Mouse (Mus musculus) liver, adult 2 months (tissue): ENCODE results near the gene Herc6. TPM values are rescaled to one million over a fixed set of nuclear protein-coding genes. Genes with fewer than 3 reads are reported as not detected.

ENCODE experiments used
- DNase-seq: peaks from one replicate; pipeline ENCODE4 v3.0.0-alpha.2; 2011; ENCODE audit warnings: low read depth, low spot score; ENCODE audit errors: extremely low read depth
- H3K27ac ChIP-seq: fragments of 200-500 bp; replicated peaks from 2 replicates; pipeline ENCODE4 v1.5.1; 2012; ENCODE audit warnings: low read depth, mild to moderate bottlenecking, control low read depth, inconsistent platforms, low read length; ENCODE audit not compliant: insufficient read depth
- H3K27me3 ChIP-seq: fragments of 200-500 bp; 2 replicates; pipeline ENCODE4 v1.6.1; 2012; ENCODE audit warnings: mild to moderate bottlenecking, moderate library complexity, low read length, inconsistent platforms; ENCODE audit not compliant: control insufficient read depth, insufficient read depth
- H3K36me3 ChIP-seq: fragments of 200-500 bp; 2 replicates; pipeline ENCODE4 v1.6.1; 2012; ENCODE audit warnings: low read length, inconsistent platforms; ENCODE audit not compliant: control insufficient read depth, insufficient read depth
- H3K4me1 ChIP-seq: fragments of 200-500 bp; 2 replicates; pipeline ENCODE4 v1.6.1; 2011; ENCODE audit warnings: low read length; ENCODE audit not compliant: control insufficient read depth, insufficient read depth
- H3K4me3 ChIP-seq: fragments of 200-500 bp; 2 replicates; pipeline ENCODE4 v1.5.1; 2011; ENCODE audit warnings: low read depth, mild to moderate bottlenecking, control low read depth, low read length, moderate library complexity; ENCODE audit not compliant: insufficient read depth
- H3K79me2 ChIP-seq: fragments of 200-500 bp; 2 replicates; pipeline ENCODE4 v1.6.1; 2012; ENCODE audit warnings: inconsistent platforms, mild to moderate bottlenecking, low read length, moderate library complexity; ENCODE audit not compliant: control insufficient read depth, insufficient read depth
- H3K9ac ChIP-seq: fragments of 200-500 bp; 2 replicates; pipeline ENCODE4 v1.6.1; 2012; ENCODE audit warnings: low read depth, mild to moderate bottlenecking, control low read depth, inconsistent platforms, low read length
- CTCF ChIP-seq: fragments of 200-500 bp; IDR thresholded peaks from 2 replicates; pipeline ENCODE4 v1.5.1; 2011; ENCODE audit warnings: low read depth, low read length, control low read depth
- POLR2A ChIP-seq: fragments of 200-500 bp; IDR thresholded peaks from 2 replicates; pipeline ENCODE4 v1.6.1; 2011; ENCODE audit warnings: low read length, control low read depth; ENCODE audit not compliant: insufficient read depth; ENCODE audit errors: extremely low read depth
- WGBS: fragments of 180-500 bp; shearing (Covaris S2); methylation state at CpG from one replicate; pipeline ENCODE4 v1.1.7; 2018; 5-methylcytosine and 5-hydroxymethylcytosine counted together
- polyA plus RNA-seq: library from polyadenylated mRNA; depleted of rRNA; stranded (reverse); fragments of >200 nt; gene quantifications from 2 replicates; pipeline ENCODE4 v1.2.3, GENCODE M21; 2012
- total RNA-seq: library from RNA; depleted of rRNA; stranded (reverse); fragments of >200 nt; gene quantifications from 2 replicates; pipeline ENCODE4 v1.2.3, GENCODE M21; 2014

The Herc6 gene
- total and polyA plus RNA-seq, 2 experiments: 9.1 to 18.6 TPM

DNA sequence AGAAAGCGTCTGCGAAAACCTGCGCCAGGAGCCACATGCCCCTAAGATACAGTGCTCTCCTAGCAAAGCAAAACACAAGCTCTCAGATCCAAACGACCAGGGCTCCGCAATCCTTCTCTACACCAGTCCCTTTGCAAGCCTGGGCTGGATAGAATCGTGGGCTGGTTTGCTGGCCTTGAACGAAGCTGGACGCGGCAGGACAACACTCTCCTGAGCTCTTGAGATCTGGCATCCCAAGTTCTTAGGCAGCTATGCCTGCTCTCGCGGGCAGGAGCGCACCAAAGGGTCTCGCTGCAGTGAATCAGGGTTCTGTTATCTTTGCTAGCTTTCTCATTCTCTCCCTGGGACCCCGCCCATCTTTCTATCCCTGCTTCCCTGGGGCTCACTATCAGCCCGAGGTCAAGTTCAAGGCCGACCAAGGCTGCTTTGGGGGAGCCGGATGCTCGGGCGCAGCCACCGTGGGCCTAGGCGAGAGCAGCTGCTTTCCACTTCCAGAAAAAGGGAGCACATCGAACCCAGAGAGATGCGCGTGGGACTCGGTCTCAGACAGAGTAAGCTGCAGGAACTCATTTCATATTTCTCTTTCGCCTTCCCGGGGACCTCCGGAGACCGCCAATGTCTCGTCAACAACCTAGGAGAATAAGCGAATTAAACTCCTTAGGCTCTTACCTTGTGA, 46.1 kb upstream of the Herc6 start:
- TF ChIP-seq POLR2A (no peak), CTCF (no peak)

GRCm38 (mm10) chr6:57535386-57535936, 45.3 kb upstream of the Herc6 start, which contains the start of gene Ppm1k:
Gene Ppm1k, minus strand, starts transcription at chr6:57535468.
- H3K36me3 ChIP-seq: no peaks in the 10 kb centered on the region
- H3K9ac ChIP-seq: peak within 1 kb of the TSS; percentile 85
- under 1% methylated on average over 24 of the region's 24 CpGs for WGBS
- H3K4me3 ChIP-seq: peak within 1 kb of the TSS; percentile 80
- H3K27me3 ChIP-seq: no peaks in the 10 kb centered on the region
- H3K27ac ChIP-seq: peak within 1 kb of the TSS; percentile 87
- peak; percentile 99 for DNase-seq
- TF ChIP-seq POLR2A: peak; percentile 35
- no peak for TF ChIP-seq CTCF
- H3K79me2 ChIP-seq: peaks cover 6% of the 10 kb centered on the region; the same call in 1 of the 2 replicates
- H3K4me1 ChIP-seq: peaks cover 14% of the 10 kb centered on the region

More for the DNA sequence above, 46.1 kb upstream of the Herc6 start:
- peaks cover 12% of the 10 kb centered on the region for H3K4me1 ChIP-seq
- WGBS: 0% methylated on average over 31 of the region's 31 CpGs
- peak overlapping the region; percentile 85 for H3K9ac ChIP-seq
- no peak for DNase-seq
- H3K4me3 ChIP-seq: peak overlapping the region; percentile 80
- H3K27ac ChIP-seq: peak overlapping the region; percentile 87
- H3K27me3 ChIP-seq: no peaks in the 10 kb centered on the region
- peaks cover 9% of the 10 kb centered on the region; the same call in 1 of the 2 replicates for H3K79me2 ChIP-seq
- H3K36me3 ChIP-seq: no peaks in the 10 kb centered on the region

DNA sequence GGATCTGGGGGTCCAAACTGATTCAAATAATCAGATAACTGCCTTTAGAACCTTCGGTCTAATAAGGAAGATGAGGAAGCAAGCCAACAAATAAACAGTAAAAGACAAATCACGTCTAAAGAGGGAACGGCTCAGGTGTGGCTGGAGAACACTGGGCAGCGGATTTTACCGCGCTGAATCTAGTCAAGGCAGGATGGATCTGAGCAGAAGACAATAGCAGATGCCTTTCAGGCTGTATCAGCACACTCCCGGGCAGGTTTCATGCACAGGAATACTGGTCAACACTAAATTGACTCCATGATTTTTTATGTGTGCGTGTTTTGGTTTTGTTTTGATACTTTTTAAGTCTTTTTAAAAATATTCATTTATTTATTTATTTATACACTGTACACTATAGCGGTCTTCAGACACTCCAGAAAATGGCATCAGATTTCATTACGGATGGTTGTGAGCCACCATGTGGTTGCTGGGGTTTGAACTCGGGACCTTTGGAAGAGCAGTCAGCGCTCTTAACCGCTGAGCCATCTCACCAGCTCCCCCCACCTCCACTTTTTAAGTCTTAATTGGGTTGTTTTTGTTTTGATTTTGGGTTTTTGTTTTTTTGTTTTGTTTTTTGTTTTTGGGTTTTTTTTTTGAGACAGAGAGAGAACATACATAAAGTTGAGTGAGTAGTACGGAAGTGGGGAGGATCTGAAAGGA, 44.7 kb upstream of the Herc6 start:
- H3K79me2 ChIP-seq: peaks cover 6% of the 10 kb centered on the region; the same call in 1 of the 2 replicates
- H3K9ac ChIP-seq: peak overlapping the region; percentile 56
- H3K27ac ChIP-seq: peak overlapping the region; percentile 75
- H3K4me3 ChIP-seq: peak overlapping the region; percentile 54
- H3K4me1 ChIP-seq: peaks cover 18% of the 10 kb centered on the region
- no peak for DNase-seq
- H3K36me3 ChIP-seq: no peaks in the 10 kb centered on the region
- no peaks in the 10 kb centered on the region for H3K27me3 ChIP-seq
- TF ChIP-seq CTCF (no peak), POLR2A (no peak)
- WGBS: 20% methylated on average over 14 of the region's 14 CpGs

- WGBS: 34% methylated on average over 5 of the region's 5 CpGs
- no peak overlapping the region for H3K9ac ChIP-seq
- no peaks in the 10 kb centered on the region for H3K79me2 ChIP-seq
- peak overlapping the region; percentile 76 for H3K27ac ChIP-seq
- DNase-seq: peak; percentile 96
- no peaks in the 10 kb centered on the region for H3K27me3 ChIP-seq
- H3K36me3 ChIP-seq: no peaks in the 10 kb centered on the region
- H3K4me1 ChIP-seq: peaks cover 26% of the 10 kb centered on the region
- no peak overlapping the region for H3K4me3 ChIP-seq
- TF ChIP-seq CTCF: no peak
- no peak for TF ChIP-seq POLR2A
These were observed 42.9 kb upstream of the Herc6 start for GRCm38 (mm10) chr6:57537887-57538286.

DNA sequence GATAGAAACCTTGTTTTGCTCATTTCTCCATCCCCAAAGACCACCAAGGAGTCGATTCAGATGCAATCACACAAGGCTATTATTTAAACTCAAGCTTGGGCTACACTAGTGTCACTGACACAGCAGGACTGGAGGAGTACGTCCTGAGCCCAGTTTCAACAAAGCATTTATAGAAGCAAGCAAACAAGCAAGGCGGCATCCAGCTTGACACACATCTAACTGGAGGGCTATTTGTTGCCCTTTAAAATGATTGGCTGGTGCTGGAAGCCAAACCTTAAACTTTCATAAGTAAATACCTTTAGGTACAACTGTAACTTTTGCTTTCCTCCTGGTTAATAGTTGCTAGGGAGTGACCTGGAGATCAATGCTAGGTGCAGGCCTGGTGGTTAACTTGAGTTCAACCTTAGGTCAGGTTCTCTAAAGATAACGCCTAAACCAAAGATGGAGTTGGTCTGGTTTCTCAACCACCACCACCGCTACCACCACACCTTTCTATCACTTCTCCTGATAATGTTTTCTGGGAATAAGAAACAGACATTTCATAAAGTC, 39.8 kb upstream of the Herc6 start:
- no peak for TF ChIP-seq POLR2A
- no peak for TF ChIP-seq CTCF

More for the DNA sequence above, 39.8 kb upstream of the Herc6 start:
- DNase-seq: peak; percentile 98
- no peaks in the 10 kb centered on the region for H3K36me3 ChIP-seq
- no peaks in the 10 kb centered on the region for H3K79me2 ChIP-seq
- H3K4me1 ChIP-seq: peaks cover 31% of the 10 kb centered on the region
- H3K4me3 ChIP-seq: no peak overlapping the region
- 28% methylated on average over 5 of the region's 5 CpGs for WGBS
- no peaks in the 10 kb centered on the region for H3K27me3 ChIP-seq
- H3K9ac ChIP-seq: no peak overlapping the region
- H3K27ac ChIP-seq: peak overlapping the region; percentile 92
